Mouse (Mus musculus): Measurements from ENCODE around the gene Nmur1. TPM values are rescaled to one million over a fixed set of nuclear protein-coding genes. Genes with fewer than 3 reads are reported as not detected.
A peak's percentile ranks its signal among the peaks of the same experiment; 100 is the strongest.

The Nmur1 gene
- total RNA-seq, 2 experiments from 2014 or later, result not detected

DNA sequence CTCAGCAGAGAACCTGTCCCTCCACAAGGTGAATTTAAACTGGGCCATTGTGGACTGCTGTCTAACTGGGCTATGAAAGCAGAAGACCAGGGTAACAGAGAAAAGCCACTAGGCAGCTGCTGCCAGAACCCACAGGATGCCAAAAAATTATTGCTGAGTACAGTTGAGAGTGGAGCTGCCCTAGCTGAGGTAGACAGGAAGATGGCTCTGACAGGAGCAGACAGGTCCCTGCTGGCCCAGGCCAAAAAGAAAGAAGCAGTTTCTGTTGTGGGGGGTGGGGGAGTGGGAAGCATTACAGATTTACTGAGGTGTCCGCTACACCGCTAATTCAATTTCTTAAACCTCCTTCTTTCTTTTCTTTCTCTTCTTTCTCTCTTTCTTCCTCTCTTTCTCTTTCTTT lies 16.6 kb downstream of the Nmur1 start:
- DNase-seq, result no peak

DNA sequence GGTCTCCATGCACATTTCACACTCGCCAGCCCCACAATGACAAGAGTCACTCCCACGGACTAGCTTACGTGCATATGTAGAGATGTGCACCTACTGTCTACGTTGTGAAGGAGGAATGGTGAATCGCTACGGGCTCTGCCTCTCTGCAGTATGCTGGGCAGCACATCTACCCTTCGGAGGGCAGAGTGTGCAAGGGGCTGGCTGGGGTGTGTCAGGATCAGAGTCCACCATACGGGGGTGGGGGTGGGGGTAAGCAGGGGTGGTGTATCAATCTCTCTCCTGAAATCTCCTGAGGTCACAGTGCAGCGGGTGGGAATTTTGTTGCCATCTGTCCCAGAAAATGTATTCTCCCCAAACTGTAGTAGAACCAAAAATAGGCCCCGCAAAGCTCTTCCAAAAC lies 17.5 kb downstream of the Nmur1 start:
- DNase-seq, result no peak

DNA sequence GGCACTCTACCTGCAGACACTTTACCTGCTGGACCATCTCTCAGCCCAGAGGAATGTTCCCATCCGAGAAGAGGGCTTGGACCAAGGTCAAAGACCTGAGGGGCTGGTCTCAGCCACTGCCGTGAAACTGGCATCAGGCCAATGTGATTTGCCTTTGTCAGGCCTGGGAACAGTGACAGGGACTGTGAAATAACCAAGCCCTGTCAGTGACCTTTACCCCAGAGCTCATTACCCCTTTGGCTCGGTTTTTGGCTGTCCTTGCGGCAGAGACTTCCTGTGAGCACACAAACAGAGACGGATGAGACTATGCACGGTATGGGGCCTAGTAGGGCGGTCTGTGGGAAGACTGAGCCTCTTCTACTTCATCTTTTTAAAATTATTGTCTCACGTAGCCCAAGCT lies 19.1 kb downstream of the Nmur1 start:
- peak; percentile 39 to 65 for DNase-seq

DNA sequence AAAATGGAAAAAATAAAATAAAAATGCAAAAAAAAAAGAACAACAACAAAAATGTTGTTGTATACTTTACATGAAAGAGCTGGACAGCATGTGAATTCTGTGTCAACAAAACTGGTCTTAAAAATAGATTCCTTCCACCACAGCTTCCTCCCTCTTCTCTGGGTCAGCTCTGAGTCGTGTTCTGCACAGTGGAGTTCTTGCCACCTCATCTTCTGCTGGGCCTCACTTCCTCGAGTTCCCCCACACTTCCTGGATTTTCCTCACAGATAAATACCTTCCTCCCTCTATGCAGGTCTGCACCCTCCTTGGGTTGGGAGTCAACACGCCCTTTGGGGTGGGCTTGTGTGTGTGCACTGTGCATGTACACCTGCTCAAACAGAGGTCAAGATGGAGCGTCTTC lies 19.7 kb downstream of the Nmur1 start:
- DNase-seq, result peak in 1 of 2 experiments; percentile 56

DNA sequence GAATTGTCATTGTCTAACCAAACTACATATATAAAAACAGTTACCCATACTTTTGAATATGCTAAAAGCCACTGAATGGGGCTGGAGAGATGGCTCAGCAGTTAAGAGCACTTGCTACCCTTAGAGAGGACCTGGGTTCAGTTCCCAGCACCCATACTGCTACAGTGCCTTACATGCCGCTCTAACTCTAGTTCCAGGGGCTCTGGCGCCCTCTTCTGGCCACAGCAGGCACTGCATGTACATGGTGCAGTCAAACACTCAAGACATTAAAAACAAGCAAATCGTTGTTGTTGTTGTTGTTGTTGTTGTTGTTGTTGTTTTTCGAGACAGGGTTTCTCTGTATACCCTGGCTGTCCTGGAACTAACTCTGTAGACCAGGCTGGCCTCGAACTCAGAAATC lies 21.2 kb downstream of the Nmur1 start:
- no peak for DNase-seq

DNA sequence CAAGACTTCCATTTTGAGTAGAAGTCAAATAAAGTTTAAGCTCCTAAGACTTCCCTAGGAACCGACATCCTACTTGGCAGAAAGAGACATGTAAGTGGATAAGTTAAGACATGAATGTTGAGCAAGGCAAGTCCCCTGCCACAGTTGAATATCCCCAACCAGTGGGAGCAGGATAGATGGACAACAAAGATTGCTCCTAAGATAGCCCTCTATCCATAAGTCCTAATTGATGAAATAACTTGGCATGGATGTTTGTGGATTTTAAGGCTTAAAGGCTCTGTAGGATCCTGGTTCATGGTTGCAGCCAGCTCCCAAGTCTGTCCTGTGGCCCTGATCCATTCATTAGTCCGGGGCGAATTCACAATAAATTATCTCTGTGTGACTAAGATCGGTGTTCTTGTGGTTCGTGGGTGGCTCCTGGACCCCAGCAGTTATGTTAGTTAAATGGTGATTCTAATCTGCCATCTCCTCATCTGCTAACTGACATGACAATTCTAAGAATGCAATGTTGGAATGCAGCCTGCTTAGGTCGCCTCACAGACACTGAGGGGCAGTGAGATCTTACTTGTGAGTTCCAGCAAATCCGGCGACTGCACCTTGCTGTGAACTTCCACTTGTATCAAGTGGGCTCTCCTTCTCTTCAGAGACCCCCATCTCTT lies 25.8 kb downstream of the Nmur1 start:
- DNase-seq, result no peak

DNA sequence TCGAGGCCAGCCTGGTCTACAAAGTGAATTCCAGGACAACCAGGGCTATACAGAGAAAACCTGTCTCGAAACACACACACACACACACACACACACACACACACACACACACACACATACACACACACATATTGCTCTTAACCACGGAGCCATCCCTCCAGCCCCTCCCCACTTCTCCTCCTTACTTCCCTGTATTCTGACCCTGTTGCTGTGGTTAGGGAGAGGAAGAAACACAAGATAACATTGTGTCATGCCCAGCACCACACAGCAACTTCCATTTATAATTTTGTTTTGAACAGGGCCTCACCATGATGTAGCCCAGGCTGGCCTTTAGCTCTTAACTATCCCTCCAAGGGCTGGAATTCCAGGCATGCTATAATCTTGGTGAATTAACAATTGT lies 26.7 kb downstream of the Nmur1 start:
- DNase-seq, result no peak

DNA sequence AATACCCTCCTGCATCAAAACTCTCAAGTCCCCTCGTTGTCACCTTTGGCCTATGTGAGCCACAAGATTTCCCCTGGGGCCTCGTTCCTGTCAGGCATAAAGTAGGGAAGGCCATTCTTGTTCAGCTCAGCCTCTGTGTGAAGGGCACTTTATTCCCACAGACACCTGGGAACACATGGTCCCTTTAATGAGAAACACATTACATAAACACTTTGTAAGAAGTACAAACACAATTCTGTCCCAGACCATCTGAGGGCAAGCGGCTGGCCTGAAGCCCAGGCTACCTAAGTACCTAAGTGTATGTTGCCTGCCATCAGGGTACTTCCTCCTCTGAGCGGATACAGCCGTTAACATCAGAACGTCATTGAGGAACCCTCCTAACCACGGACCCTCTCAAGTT lies 27.8 kb downstream of the Nmur1 start:
- DNase-seq, result no peak

DNA sequence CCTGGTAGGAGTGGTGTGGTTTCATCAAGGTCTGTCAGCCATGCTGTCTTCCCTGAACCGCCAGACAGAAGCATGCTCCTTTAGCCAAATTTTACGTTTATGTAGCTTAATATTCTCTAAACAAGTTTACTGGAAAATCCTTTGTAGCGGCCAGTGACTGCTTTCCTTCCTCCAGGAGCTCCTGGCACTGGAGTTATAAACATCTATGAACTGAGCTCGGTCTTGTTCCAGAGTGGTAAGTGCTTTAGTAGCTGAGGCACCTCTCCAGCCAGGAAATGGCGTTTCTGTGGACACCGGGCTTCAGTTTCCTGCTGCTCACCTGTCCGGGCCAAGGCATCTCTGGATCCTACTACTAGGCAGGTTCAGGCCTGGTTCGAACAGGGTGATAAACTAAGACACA lies 28.4 kb downstream of the Nmur1 start:
- no peak for DNase-seq

DNA sequence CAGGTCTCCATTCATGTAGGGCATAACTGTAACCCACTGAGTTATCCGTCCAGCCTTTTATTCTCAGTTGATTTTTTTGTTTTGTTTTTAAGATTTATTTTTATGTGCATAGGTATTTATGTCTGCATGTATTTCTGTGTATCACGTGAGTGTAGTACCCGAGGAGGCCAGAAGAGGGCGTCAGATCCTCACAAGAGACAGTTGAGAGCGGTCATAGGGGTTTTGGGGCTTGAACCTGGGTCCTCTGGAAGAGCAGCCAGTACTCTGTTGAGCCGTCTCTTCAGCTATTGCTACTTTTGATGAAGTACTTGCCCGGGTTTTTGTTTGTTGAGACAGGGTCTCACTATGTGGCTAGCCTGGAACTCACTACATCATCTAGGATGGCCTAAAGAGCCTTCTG lies 30.1 kb downstream of the Nmur1 start:
- no peak for DNase-seq

DNA sequence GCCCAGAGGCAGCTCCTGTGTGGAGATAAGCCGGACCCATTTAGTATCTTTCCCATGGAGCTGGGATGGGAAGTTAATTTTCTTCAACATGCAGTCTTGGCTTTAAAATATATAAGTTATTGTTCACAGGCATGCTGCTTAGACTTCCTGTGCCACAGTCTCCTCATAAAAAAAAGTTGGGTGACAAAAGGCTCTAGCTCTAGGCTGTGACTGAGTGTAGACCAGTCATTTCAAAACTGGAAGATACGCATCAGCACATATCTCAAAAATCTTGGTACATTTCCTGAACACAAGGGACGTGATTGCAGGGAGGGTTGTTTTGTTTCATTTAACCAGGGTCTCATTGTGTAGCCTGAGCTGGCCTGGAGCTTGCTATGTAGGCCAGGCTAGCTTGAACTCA lies 31.8 kb downstream of the Nmur1 start:
- no peak for DNase-seq

DNA sequence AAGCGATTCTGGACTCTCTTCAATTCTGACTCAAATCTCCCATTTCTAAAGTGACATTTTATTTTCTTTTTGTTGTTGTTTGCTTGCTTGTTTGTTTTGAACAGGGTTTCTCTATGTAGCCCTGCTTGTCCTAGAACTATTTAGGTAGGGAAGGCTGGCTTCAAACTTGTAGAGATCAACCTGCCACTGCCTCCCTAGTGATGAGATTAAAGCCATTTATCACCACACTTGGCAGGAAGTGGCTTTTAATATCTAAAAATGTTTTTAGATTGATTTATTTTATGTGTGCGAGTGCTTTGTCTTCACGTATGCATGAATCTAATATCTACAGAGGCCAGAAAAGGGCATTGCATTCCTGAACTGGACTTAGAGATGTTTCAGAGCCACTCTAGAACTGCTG lies 32.8 kb downstream of the Nmur1 start:
- DNase-seq, result no peak

DNA sequence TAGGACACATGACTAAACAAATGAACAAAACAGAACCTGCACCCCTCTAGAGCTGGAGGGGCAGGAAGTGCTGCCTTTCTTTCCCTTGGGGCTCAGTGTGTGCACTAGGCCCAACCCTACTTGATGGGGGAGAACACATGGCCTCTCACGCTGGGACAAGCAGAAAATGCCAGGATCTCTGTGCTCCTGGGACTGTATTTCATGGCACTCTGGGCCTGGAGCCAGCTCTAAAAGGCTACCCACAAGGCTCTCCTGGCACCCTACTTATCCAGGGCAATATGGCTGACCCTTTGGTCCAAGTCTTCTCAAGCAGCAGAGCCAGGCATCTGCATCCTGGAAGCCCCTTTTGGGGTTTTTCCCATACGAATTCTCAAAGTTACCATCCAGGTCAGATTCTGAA lies 34.6 kb downstream of the Nmur1 start:
- DNase-seq, result no peak

DNA sequence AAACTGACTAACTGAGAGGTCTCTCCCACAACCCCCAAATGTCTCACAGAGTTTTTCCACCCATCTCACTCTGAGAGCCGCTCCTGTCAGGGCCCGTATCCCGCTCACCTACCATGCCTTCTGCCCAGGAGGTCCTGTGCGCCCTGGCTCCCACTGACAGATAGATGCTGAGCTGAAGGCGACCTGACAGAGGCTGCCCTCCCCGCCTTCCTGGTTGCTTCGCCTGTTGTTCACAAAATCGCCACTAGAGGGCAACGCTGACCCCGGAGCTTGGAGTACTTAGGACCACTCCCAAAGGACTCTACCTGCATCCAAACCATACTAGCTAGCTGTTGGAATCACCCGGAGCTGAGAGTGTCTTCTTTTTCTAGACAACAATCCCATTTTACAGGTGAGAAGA lies 36.8 kb downstream of the Nmur1 start:
- DNase-seq, result peak; percentile 54 to 86

DNA sequence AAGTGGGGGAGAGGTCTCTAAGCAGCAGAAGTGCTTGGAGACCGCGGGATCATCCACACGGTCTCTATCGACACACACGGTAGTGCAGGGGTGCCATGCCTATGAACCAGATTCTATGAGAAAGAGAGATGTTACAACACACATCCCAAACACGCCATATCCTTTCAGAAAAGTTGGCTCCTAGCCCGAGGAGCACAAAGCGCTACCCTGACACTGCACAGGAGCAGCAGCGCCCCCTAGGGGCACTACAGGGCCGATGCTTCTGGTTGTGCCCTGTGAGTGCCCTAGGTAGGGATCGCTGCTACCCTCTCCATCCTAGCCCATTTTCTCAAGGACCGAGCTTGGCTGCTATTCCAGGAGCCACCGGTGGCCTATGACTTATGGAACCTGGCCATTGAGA lies 45.0 kb downstream of the Nmur1 start:
- peak; percentile 37 to 47 for DNase-seq

DNA sequence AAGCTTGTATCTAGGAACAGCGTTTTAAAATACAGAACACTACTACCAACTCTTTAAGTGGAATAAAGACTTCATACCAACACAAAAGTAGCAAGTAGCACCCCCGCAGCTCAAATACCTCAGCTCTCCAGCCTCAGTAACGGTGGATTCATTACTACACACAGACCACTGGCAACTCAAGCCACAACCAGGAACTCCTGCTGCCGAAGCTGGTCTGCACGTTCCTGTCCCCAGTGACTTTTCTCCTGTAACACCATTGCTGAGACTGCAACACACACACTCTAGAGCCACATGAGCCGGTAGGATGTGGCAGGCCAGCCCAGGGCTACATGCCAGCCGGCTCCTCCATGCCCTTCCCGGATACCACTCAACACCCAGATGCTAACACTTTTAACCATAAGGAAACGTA lies 46.9 kb downstream of the Nmur1 start:
- peak; percentile 27 to 37 for DNase-seq

DNA sequence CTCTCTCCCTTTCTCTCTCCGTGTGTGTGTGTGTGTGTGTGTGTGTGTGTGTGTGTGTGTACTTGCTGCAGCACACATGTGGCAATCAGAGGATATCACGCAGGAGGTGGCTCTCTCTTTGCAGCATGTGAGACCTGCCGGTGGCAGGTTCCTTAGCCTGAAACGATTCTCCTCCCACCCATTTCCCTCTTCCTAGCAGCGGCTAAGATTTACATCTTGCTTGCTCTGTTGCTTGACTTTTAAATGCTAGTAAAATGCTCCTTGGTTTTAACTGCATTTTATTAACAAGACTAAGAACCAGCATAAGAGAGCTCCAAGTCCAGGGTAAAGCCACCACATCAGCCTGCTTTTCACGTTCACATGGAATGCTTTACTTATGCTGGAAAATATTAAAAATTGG lies 47.4 kb downstream of the Nmur1 start:
- no peak for DNase-seq

DNA sequence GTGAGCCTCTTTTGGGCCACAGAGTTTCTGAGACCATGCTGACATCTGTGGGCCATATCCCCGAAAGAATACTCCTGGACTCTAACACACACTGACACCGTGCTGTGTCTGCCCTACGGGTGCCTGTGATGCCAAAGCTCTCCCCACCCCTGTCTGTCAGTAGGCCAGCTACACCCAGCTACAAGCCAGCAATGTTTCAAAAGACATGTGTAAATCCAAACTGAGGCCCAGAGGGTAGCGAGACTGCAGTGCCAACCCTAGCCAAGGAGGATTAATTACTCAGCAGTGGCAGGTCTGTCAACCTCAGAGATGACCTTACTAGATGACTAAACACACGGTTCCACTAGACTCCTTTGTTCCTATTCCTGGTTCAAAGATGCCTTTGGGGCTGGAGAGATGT lies 49.7 kb downstream of the Nmur1 start:
- no peak for DNase-seq

DNA sequence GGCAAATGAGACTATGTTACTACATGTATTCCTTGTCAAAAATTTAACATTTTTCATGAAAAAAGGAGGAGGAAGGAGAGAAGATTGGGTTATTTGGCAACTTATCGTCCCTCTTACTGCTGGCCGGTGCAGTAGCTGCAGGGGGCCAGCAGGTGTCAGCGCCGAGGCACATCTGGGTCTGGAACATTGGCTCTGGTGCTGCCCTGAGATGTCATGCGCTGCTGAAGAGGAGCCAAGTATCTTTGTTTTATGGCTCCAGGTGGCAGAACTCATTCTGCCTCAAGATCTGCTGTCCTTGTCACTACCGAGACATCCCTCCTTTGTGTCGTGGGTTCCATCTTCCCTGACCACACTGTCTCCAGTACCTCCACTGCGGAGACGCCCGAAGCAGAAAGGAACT lies 54.0 kb downstream of the Nmur1 start:
- peak; percentile 52 to 61 for DNase-seq

DNA sequence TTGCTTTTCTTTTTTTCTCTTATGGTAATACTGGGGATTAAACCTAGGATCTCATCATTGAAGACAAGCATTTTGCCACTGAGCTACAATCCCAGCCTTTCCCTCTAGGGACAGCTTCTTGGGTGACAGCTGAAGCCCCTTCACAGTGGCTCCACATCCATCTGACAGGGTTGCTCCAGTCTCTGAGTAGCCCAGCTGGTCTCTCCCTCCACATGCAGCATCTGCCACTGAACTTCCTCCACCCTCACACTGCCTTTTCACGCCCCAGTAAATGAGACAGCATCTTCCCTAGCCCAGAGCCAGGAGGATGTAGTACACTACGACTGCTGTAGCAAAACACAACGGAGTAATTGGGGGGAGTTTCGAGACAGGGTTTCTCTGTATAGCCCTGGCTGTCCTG lies 57.9 kb downstream of the Nmur1 start:
- DNase-seq, result no peak

DNA sequence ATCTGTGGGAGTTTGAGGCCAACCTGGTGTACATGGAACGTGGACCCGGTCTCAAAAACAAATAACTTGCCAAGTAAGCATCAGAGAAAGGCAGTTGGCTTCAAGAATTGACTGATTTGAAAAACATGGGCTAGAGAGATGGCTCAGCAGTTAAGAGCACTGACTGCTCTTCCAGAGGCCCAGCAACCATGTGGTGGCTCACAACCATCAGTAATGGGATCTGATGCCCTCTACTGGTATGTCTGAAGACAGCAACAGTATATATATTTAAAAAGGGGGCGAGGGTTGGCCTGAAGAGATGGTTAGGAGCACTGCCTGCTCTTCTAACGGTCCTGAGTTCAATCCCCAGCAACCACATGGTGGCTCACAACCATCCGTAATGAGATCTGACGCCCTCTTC lies 62.4 kb downstream of the Nmur1 start:
- no peak for DNase-seq

DNA sequence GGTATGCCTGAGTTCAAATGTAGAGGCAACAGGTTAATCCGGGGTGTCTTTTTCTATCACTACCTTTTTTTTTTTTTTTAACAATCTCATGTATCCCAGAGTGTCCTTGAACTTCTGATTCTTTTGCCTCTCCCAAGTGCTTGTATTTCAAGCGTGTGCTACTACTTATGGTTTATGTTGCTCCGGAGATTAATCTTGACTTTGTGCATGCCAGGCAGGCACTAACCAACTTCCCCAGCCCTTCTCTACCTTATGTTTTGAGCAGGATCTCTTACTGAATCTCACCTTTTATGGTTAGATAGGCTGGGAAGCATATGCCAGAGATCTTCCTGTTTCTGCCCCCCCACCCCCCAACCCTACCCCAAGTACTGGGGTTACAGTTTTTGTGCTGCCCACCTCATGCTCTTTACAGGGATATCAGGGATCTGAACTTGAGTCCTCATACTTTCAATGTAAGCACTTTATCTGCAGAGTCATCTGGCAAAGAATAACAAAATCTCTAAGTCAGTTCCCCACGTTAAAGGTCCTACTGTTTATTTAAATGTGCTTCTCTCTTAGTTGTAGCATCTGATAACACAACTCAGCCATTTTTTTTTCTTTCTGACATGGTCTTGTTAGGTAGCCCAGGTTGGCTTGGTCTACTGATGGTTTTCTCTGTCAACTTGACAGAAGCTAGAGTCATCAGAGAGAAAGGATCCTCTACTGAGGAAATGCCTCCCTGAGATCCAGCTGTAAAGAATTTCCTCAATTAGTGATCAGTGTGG lies 64.0 kb downstream of the Nmur1 start:
- no peak for DNase-seq

DNA sequence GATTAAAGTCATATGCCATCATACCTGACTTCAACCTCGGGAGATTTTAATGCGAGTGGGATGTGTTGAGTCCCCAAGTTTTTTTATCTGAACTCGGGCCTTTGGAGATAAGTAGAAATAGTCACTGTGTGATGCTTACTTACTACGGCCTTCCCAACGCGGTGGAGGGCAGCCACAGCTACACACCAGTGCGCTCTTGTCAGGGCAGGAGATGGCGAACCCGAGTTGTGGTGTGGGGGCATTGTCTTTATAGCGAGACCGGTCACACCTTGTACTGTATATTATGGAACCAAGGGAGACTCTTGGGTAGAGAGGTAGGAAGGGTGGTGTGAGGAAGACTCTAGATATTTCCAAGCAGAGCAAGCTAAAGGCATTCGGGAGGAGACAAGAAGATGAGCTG lies 65.6 kb downstream of the Nmur1 start:
- DNase-seq, result no peak

DNA sequence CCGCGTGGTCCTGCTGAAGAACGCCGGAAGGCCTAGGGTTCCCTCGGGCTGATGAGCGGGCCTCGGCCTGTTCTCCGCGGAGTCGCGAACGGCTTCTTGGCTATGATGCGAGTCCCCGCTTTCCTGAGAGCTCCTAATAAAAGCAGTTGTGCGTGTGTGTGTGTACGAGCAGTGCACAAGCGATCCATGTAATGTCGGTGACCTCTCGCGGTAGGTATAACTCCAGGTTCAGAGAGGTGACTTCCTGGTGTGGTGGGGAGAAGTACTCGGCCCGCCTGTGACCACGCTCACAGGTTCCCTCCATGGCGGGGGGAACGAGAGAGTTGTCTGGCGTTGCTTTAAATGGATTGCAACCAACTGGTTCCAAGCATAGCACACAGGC lies 66.2 kb downstream of the Nmur1 start:
- no peak for DNase-seq

Measured in heart, adult 18-20 months (tissue).